Mouse (Mus musculus): ENCODE results near the gene Stk4. TPM values are rescaled to one million over a fixed set of nuclear protein-coding genes. Genes with fewer than 3 reads are reported as not detected.

The Stk4 gene
- polyA plus RNA-seq, 1 experiment = 150 TPM

DNA sequence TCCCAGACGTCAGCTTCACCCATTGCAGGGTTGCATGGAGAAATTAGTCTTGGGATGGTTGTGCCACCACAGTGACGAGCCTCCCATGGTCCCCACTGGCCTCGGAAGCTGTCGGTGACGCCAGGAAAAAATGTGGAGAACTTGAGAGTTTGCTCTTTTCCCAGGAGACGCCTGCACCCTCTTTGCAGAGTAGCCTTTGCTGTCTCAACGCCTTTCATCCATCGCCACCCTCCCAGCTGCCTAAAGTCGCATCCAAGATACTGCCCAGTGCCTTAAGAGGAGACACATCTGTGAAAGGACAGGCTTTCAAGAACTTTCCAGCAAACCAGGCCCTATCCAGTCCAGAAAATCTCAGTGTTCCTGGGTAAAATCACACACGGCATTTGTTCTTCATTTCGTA is 82.2 kb downstream of the Stk4 start:
- Histone ChIP-seq H3K4me3 (ENCODE audit: insufficient read depth, low read depth, low read length) (no peak overlapping the region), H3K27ac (ENCODE audit: insufficient read depth, low read depth, low read length) (no peak overlapping the region), H3K4me1 (ENCODE audit: control insufficient read depth, insufficient read depth, low read length) (peaks cover 7% of the 10 kb centered on the region)
- WGBS = 96% methylated on average over 11 of the region's 11 CpGs
- TF ChIP-seq CTCF (IDR thresholded peaks at IDR 0.05; ENCODE audit: insufficient read depth, low read depth, low read length) = no peak
- TF ChIP-seq POLR2A (IDR thresholded peaks at IDR 0.05; ENCODE audit: insufficient read depth, low read depth, low read length) = no peak

DNA sequence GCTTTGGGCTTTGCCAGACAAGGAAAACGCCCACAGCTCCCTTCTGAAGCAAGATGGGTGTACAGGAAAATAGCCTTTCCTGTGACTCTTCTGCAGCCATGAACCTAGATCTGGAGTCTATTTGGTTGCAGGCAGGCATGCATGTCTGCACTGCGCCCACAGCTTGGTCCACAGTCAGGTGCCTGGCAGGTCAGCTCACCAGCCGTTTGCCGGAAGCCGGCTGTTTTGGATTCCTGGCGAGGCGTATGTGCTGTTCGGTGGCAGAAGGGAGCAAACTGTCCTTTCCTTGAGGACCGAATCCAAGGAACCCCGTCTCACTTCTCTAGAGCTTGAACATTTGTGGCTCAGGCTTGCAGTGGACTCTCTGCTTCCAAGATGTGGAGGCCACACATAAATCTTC is 83.9 kb downstream of the Stk4 start:
- no peak overlapping the region for H3K4me3 ChIP-seq (ENCODE audit: insufficient read depth, low read depth, low read length)
- WGBS = 93% methylated on average over 10 of the region's 10 CpGs
- H3K4me1 ChIP-seq (ENCODE audit: control insufficient read depth, insufficient read depth, low read length) = peaks cover 7% of the 10 kb centered on the region
- no peak overlapping the region for H3K27ac ChIP-seq (ENCODE audit: insufficient read depth, low read depth, low read length)
- TF ChIP-seq POLR2A (IDR thresholded peaks at IDR 0.05; ENCODE audit: insufficient read depth, low read depth, low read length) = no peak
- no peak for TF ChIP-seq CTCF (IDR thresholded peaks at IDR 0.05; ENCODE audit: insufficient read depth, low read depth, low read length)

DNA sequence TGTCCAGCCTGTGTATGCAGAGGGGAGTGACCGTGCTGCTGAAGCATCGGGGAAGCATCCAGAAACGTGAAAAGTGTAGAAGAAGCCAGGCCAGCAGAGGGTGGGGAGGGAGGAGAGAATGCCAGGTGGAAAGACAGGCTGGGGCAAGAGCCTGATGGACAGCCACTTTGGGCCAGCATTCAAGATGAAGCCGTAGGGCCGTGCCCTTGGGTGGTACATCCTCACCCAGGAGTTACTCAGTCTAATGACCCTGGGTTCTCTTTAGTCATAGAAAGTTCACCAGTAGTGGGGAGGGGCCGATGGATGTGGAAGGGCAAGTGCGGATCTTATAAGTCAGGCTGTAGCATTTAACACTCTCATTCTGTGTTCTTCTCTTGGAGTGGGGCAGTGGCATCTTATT is 86.0 kb downstream of the Stk4 start:
- Histone ChIP-seq H3K4me3 (ENCODE audit: insufficient read depth, low read depth, low read length) (no peak overlapping the region), H3K4me1 (ENCODE audit: control insufficient read depth, insufficient read depth, low read length) (no peaks in the 10 kb centered on the region), H3K27ac (ENCODE audit: insufficient read depth, low read depth, low read length) (no peak overlapping the region)
- TF ChIP-seq CTCF (IDR thresholded peaks at IDR 0.05; ENCODE audit: insufficient read depth, low read depth, low read length) = no peak
- TF ChIP-seq POLR2A (IDR thresholded peaks at IDR 0.05; ENCODE audit: insufficient read depth, low read depth, low read length) = no peak
- WGBS = 87% methylated on average over 7 of the region's 7 CpGs

DNA sequence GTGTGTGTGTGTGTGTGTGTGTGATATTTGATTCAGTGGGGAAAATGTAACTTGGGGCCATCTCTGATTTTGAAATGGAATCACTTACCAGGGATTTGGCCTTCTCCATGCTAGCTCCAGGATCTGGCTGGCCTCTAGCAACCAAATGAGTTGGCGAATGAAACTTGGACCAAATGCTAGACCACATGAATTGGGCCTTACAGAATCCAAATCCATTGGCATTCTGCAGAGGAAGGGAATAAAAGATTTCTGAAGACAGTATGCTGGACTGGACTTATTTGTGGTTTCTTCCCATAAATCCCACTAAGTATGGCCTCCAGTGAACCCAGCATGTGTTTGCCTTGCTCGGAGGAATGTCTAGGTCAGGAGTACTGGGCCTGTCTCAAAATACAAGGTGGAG is 88.7 kb downstream of the Stk4 start:
- TF ChIP-seq CTCF (IDR thresholded peaks at IDR 0.05; ENCODE audit: insufficient read depth, low read depth, low read length) (no peak), POLR2A (IDR thresholded peaks at IDR 0.05; ENCODE audit: insufficient read depth, low read depth, low read length) (no peak)
- WGBS = 64% methylated on average over 2 of the region's 2 CpGs
- no peak overlapping the region for H3K27ac ChIP-seq (ENCODE audit: insufficient read depth, low read depth, low read length)
- no peak overlapping the region for H3K4me3 ChIP-seq (ENCODE audit: insufficient read depth, low read depth, low read length)
- no peaks in the 10 kb centered on the region for H3K4me1 ChIP-seq (ENCODE audit: control insufficient read depth, insufficient read depth, low read length)

- TF ChIP-seq POLR2A (IDR thresholded peaks at IDR 0.05; ENCODE audit: insufficient read depth, low read depth, low read length) (no peak), CTCF (IDR thresholded peaks at IDR 0.05; ENCODE audit: insufficient read depth, low read depth, low read length) (no peak)
- 88% methylated on average over 11 of the region's 11 CpGs for WGBS
- H3K4me3 ChIP-seq (ENCODE audit: insufficient read depth, low read depth, low read length) = no peak overlapping the region
- H3K4me1 ChIP-seq (ENCODE audit: control insufficient read depth, insufficient read depth, low read length) = no peaks in the 10 kb centered on the region
- H3K27ac ChIP-seq (ENCODE audit: insufficient read depth, low read depth, low read length) = no peak overlapping the region
These were observed 91.5 kb downstream of the Stk4 start for GRCm38 (mm10) chr2:164161515-164162055.

DNA sequence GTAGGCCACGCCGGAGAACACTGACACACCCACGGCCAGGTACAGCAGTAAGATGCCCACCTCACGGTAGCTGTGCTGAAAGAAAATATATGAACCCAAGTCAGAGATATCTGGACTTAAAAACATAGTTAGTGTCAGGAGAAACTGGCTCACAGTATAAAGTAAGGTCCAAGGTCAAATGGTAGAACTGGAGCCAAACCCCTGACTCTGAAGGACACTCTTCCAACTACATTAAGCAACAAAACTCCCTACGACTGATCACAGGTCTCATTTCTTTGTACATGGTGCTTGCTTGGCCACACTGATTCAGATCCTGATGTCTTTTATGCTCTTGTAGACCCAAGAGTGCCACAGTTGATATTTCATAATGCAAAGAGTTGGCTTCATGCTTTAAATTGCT is 94.8 kb downstream of the Stk4 start:
- 94% methylated on average over 5 of the region's 5 CpGs for WGBS
- Histone ChIP-seq H3K4me3 (ENCODE audit: insufficient read depth, low read depth, low read length) (no peak overlapping the region), H3K27ac (ENCODE audit: insufficient read depth, low read depth, low read length) (no peak overlapping the region), H3K4me1 (ENCODE audit: control insufficient read depth, insufficient read depth, low read length) (peaks cover 8% of the 10 kb centered on the region; the same call in 1 of the 2 replicates)
- no peak for TF ChIP-seq POLR2A (IDR thresholded peaks at IDR 0.05; ENCODE audit: insufficient read depth, low read depth, low read length)
- no peak for TF ChIP-seq CTCF (IDR thresholded peaks at IDR 0.05; ENCODE audit: insufficient read depth, low read depth, low read length)

GRCm38 (mm10) chr2:164167752-164168570 is 97.8 kb downstream of the Stk4 start:
- Histone ChIP-seq H3K4me3 (ENCODE audit: insufficient read depth, low read depth, low read length) (peak overlapping the region; percentile 13; the same call in 1 of the 2 replicates), H3K27ac (ENCODE audit: insufficient read depth, low read depth, low read length) (no peak overlapping the region), H3K4me1 (ENCODE audit: control insufficient read depth, insufficient read depth, low read length) (peaks cover 18% of the 10 kb centered on the region; the same call in 1 of the 2 replicates)
- 13% methylated on average over 90 of the region's 90 CpGs for WGBS
- TF ChIP-seq POLR2A (IDR thresholded peaks at IDR 0.05; ENCODE audit: insufficient read depth, low read depth, low read length) (no peak), CTCF (IDR thresholded peaks at IDR 0.05; ENCODE audit: insufficient read depth, low read depth, low read length) (no peak)

DNA sequence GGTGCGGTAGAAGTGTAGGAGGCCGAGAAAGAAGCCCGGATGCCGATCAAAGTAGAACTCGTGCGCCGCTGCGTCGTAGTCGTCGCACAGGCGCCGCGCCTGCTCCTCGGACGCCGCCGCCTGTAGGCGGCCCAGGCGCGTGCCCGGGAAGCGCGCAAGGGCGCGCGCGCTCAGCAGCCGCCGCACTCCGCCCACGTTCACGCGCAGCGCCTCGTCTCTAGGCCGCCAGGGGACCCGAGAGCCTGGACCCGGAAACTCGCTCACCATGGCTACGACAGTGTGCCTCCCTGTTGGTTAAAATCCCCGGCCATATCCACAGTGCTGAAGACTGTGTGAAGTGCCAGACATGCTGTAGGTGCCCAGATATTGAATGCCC is 98.4 kb downstream of the Stk4 start:
- 9% methylated on average over 42 of the region's 42 CpGs for WGBS
- no peak for TF ChIP-seq CTCF (IDR thresholded peaks at IDR 0.05; ENCODE audit: insufficient read depth, low read depth, low read length)
- TF ChIP-seq POLR2A (IDR thresholded peaks at IDR 0.05; ENCODE audit: insufficient read depth, low read depth, low read length) = no peak
- Histone ChIP-seq H3K4me3 (ENCODE audit: insufficient read depth, low read depth, low read length) (peak overlapping the region; percentile 13; the same call in 1 of the 2 replicates), H3K4me1 (ENCODE audit: control insufficient read depth, insufficient read depth, low read length) (peaks cover 18% of the 10 kb centered on the region; the same call in 1 of the 2 replicates), H3K27ac (ENCODE audit: insufficient read depth, low read depth, low read length) (no peak overlapping the region)

GRCm38 (mm10) chr2:164170326-164170725 is 100.2 kb downstream of the Stk4 start:
- no peak overlapping the region for H3K4me3 ChIP-seq (ENCODE audit: insufficient read depth, low read depth, low read length)
- H3K4me1 ChIP-seq (ENCODE audit: control insufficient read depth, insufficient read depth, low read length) = peaks cover 18% of the 10 kb centered on the region; the same call in 1 of the 2 replicates
- 26% methylated on average over 11 of the region's 11 CpGs for WGBS
- no peak for TF ChIP-seq CTCF (IDR thresholded peaks at IDR 0.05; ENCODE audit: insufficient read depth, low read depth, low read length)
- no peak for TF ChIP-seq POLR2A (IDR thresholded peaks at IDR 0.05; ENCODE audit: insufficient read depth, low read depth, low read length)
- H3K27ac ChIP-seq (ENCODE audit: insufficient read depth, low read depth, low read length) = no peak overlapping the region

Data from olfactory bulb, adult 2 months (tissue).